Mouse (Mus musculus): ENCODE data around the gene Zfp386. TPM values are rescaled to one million over a fixed set of nuclear protein-coding genes. Genes with fewer than 3 reads are reported as not detected.
A peak's percentile ranks its signal among the peaks of the same experiment; 100 is the strongest.
"Not testable (repeated sequence)": the region's sequence is repeated elsewhere in the genome, so short reads cannot be mapped to it uniquely, and the experiment has no call there.

Gene Zfp386
- 27.9 and 34.0 TPM in 2 replicates for polyA plus RNA-seq (2012; rRNA removed)

DNA sequence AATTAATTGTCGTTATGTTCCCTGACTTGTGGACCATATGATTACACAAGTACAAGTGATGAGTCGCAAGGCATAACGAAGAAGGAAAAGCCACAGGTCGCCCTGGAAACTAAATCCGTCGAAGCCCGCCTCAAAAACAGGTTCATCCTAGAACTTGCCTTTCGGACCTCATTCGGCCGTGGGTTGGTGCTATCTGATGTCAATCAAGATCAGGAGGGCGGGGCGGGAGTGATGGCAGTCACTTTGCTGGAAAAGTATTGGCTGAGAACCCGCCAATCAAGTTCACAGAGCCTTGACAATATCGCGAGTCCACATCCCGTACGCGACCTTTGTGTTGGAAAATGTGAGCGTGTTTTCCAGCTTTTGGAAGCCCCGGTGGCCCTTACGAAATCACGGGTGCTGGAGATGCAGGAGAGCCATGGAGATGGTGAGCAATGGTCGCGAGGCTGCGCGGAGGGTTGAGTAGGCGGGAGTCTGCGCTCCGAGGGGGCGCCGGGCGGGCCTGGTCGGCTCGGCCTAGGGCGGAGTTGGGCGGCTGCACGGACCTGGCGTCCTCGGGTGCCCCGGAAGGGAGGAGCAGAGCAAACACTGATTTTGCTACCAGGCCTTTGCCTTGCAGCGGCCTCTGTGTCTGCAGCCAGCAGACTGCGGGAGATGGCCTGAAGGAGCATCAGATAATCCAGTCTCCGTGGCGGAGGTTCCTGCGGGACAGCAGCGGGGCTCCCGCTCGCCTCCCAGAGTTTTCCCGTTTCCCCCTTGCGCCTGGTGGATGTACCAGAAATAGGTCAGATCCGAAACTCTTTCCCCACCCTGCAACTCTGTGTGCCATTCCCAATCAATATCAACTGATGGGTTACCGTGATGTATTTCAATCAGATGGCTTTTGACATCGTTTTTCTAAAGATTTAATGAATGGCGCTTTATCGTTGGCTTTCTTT, at the start of gene Zfp386:
TSS of gene Zfp386 (plus strand) at position 285 of the 938 bp plus-strand sequence.
- under 1% methylated on average over 55 of the region's 55 CpGs for WGBS
- TF ChIP-seq POLR2A (IDR thresholded peaks at IDR 0.05; ENCODE audit: borderline replicate concordance, insufficient read depth, low read length) (peak; percentile 43; the same call in 1 of the 2 replicates), CTCF (IDR thresholded peaks at IDR 0.05; ENCODE audit: borderline replicate concordance, insufficient read depth, low read depth, low read length) (no peak)
- no peaks in the 10 kb centered on the region for H3K27me3 ChIP-seq (ENCODE audit: control insufficient read depth, insufficient read depth, low read length)
- peaks cover 8% of the 10 kb centered on the region for H3K4me1 ChIP-seq (ENCODE audit: control insufficient read depth, insufficient read depth, low read length)
- peak within 1 kb of the TSS; percentile 92 for H3K4me3 ChIP-seq (replicated peaks; ENCODE audit: insufficient read depth, low read depth, low read length)
- DNase-seq, result peak; percentile 98
- H3K27ac ChIP-seq (ENCODE audit: insufficient read depth, low read length), result peak within 1 kb of the TSS; percentile 92

DNA sequence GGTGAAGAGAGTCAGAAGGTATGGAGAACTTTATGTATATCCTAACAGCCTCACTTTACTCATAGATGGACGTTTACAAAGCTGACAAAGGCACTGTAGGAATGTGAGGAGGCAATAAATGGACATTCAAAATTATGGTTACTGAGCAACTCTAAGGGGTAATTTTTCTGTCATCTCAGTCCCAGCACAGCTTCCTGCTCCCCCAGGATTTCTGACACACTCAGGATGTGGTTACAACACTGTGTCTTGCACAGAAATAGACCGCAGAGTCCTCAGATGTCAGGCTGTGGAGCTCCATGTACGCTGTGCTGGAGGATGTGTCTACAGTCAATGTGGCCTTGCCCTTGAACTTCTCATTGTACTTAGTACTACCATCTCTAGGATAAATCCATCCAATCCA, 47.7 kb upstream of the Zfp386 start:
- H3K27ac ChIP-seq (ENCODE audit: insufficient read depth, low read length); H3K27me3 ChIP-seq (ENCODE audit: control insufficient read depth, insufficient read depth, low read length); H3K4me1 ChIP-seq (ENCODE audit: control insufficient read depth, insufficient read depth, low read length); H3K4me3 ChIP-seq (replicated peaks; ENCODE audit: insufficient read depth, low read depth, low read length); DNase-seq: not testable (repeated sequence)
- WGBS, result 76% methylated on average over 3 of the region's 3 CpGs

DNA sequence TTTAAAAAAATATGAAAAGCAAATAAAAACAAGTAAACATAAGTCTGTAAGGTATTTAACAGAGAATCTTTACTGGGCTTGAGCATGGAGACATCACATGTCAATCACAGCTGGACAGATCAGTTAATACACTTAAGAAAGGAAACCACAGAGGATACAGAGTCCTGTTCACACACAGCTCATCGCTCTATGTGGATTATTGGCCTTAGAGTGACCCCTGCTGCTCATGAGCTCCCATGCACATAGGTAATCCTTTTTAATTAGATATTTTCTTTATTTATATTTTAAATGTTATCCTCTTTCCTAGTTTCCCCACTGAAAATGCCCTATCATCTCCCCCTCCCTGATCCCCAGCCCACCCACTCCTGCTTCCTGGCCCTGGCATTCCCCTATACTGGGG, 44.6 kb upstream of the Zfp386 start:
- H3K4me1 ChIP-seq (ENCODE audit: control insufficient read depth, insufficient read depth, low read length); H3K27me3 ChIP-seq (ENCODE audit: control insufficient read depth, insufficient read depth, low read length); DNase-seq; H3K27ac ChIP-seq (ENCODE audit: insufficient read depth, low read length); H3K4me3 ChIP-seq (replicated peaks; ENCODE audit: insufficient read depth, low read depth, low read length): not testable (repeated sequence)
- 89% methylated on average over 1 of the region's 1 CpGs for WGBS

DNA sequence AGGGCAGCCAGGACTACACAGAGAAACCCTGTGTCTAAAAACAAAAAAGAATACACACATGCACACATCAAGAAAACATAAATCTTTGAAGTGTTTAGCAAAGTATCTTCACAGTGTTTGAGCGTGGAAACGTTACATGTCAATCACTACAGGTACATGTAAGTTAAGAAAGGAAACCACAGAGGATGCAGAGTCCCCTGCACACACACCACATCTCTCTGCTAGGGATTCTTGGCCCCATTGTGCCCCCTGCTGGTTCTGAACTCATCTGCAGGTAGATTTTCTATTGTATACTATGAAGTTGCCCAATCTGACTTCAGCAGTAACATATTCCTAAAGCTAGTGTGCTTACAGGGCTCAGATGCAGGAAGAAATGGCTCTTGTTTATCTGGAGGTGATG, 36.7 kb upstream of the Zfp386 start:
- 91% methylated on average over 2 of the region's 2 CpGs for WGBS
- no peak overlapping the region for H3K27ac ChIP-seq (ENCODE audit: insufficient read depth, low read length)
- TF ChIP-seq CTCF (IDR thresholded peaks at IDR 0.05; ENCODE audit: borderline replicate concordance, insufficient read depth, low read depth, low read length), result no peak
- TF ChIP-seq POLR2A (IDR thresholded peaks at IDR 0.05; ENCODE audit: borderline replicate concordance, insufficient read depth, low read length), result no peak
- no peaks in the 10 kb centered on the region for H3K27me3 ChIP-seq (ENCODE audit: control insufficient read depth, insufficient read depth, low read length)
- H3K4me1 ChIP-seq (ENCODE audit: control insufficient read depth, insufficient read depth, low read length), result no peaks in the 10 kb centered on the region
- DNase-seq, result no peak
- no peak overlapping the region for H3K4me3 ChIP-seq (replicated peaks; ENCODE audit: insufficient read depth, low read depth, low read length)

DNA sequence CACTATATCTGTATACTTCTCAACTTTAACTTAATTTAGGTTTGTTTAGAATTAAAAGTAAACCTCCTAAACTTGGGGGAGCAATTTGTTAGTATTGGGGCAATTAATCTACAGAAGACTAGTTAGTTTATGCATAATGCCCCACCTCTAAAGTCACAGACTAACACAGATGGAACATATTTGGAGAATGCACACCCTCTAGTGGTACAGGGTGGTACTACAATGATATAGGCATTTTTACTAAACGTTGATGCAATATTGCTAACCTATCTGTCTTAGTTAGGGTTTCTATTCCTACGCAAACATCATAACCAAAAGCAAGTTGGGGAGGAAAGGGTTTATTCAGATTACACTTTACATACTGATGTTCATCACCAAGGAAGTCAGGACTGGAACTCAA, 19.4 kb upstream of the Zfp386 start:
- TF ChIP-seq CTCF (IDR thresholded peaks at IDR 0.05; ENCODE audit: borderline replicate concordance, insufficient read depth, low read depth, low read length) (peak; percentile 22; the same call in 1 of the 2 replicates), POLR2A (IDR thresholded peaks at IDR 0.05; ENCODE audit: borderline replicate concordance, insufficient read depth, low read length) (no peak)
- DNase-seq, result no peak
- no peaks in the 10 kb centered on the region for H3K27me3 ChIP-seq (ENCODE audit: control insufficient read depth, insufficient read depth, low read length)
- H3K4me1 ChIP-seq (ENCODE audit: control insufficient read depth, insufficient read depth, low read length), result no peaks in the 10 kb centered on the region
- no peak overlapping the region for H3K4me3 ChIP-seq (replicated peaks; ENCODE audit: insufficient read depth, low read depth, low read length)
- no peak overlapping the region for H3K27ac ChIP-seq (ENCODE audit: insufficient read depth, low read length)
- 61% methylated on average over 2 of the region's 2 CpGs for WGBS

DNA sequence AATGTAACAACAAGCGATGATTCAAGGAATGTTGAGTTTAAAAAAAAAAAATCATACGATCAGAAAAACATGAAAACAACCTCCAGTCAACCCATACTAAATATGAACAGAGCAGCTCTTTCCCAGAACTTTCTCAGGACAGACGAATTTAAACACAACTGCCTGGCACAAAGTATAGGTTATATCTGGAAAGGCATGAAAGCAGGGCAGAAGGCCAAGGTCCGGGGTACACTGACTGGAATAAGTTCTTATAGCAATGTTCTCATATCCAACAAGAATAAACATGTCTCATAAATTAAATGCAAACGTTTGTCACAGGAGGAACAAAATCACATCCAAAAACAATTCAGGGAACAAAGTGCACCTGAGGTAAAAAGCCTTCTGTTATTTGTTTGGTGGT, 12.2 kb upstream of the Zfp386 start:
- Histone ChIP-seq H3K27ac (ENCODE audit: insufficient read depth, low read length) (no peak overlapping the region), H3K4me3 (replicated peaks; ENCODE audit: insufficient read depth, low read depth, low read length) (no peak overlapping the region), H3K27me3 (ENCODE audit: control insufficient read depth, insufficient read depth, low read length) (no peaks in the 10 kb centered on the region), H3K4me1 (ENCODE audit: control insufficient read depth, insufficient read depth, low read length) (no peaks in the 10 kb centered on the region)
- TF ChIP-seq CTCF (IDR thresholded peaks at IDR 0.05; ENCODE audit: borderline replicate concordance, insufficient read depth, low read depth, low read length), result no peak
- TF ChIP-seq POLR2A (IDR thresholded peaks at IDR 0.05; ENCODE audit: borderline replicate concordance, insufficient read depth, low read length), result no peak
- 58% methylated on average over 5 of the region's 5 CpGs for WGBS
- no peak for DNase-seq

DNA sequence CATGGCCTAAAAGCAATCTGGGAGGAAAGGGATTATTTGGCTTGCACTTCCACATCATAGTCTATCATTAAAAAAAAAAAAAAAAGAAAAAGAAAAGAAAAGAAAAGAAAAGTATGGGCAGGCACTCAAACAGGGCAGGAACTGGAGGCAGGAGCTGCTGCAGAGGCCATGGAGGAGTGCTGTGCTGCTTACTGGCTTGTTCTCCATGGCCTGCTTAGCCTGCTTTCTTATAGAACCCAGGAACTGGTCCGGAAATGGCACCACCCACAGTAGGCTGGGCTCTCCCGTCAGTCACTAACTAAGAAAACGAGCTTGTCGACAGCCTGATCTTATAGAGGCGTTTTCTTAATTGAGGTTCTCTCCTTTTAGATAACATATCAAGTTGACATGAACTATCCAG, 2.7 kb upstream of the Zfp386 start:
- TF ChIP-seq CTCF (IDR thresholded peaks at IDR 0.05; ENCODE audit: borderline replicate concordance, insufficient read depth, low read depth, low read length), result no peak
- no peak for DNase-seq
- Histone ChIP-seq H3K4me1 (ENCODE audit: control insufficient read depth, insufficient read depth, low read length) (peaks cover 8% of the 10 kb centered on the region), H3K27me3 (ENCODE audit: control insufficient read depth, insufficient read depth, low read length) (no peaks in the 10 kb centered on the region), H3K27ac (ENCODE audit: insufficient read depth, low read length) (no peak overlapping the region), H3K4me3 (replicated peaks; ENCODE audit: insufficient read depth, low read depth, low read length) (no peak overlapping the region)
- WGBS, result 94% methylated on average over 5 of the region's 5 CpGs

DNA sequence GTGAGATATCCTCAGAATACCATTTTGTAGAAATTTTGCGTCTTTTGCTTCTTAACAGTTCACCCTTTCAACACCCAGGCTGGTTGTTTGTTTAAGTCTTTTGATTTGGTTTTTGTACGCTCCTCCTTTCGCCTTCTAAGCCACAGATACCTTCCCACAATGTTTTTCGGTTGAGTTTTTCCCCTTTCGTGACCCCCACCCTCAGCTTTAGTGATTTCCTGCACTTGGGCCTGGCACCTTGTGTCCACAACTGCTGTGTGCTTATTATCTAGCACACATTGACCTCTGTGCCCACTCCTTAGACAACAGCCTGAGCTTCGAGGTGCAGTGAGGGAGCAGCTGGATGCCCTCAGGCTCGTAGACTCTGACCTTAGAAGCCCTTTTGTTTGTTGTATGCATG, 1.2 kb downstream of the Zfp386 start:
- Histone ChIP-seq H3K27me3 (ENCODE audit: control insufficient read depth, insufficient read depth, low read length) (no peaks in the 10 kb centered on the region), H3K27ac (ENCODE audit: insufficient read depth, low read length) (peak overlapping the region; percentile 60; the same call in 1 of the 2 replicates), H3K4me3 (replicated peaks; ENCODE audit: insufficient read depth, low read depth, low read length) (peak overlapping the region; percentile 92), H3K4me1 (ENCODE audit: control insufficient read depth, insufficient read depth, low read length) (peaks cover 8% of the 10 kb centered on the region)
- no peak for TF ChIP-seq POLR2A (IDR thresholded peaks at IDR 0.05; ENCODE audit: borderline replicate concordance, insufficient read depth, low read length)
- no peak for TF ChIP-seq CTCF (IDR thresholded peaks at IDR 0.05; ENCODE audit: borderline replicate concordance, insufficient read depth, low read depth, low read length)
- 65% methylated on average over 7 of the region's 7 CpGs for WGBS
- DNase-seq, result no peak
